Mouse (Mus musculus) adrenal gland, postnatal 10 days (tissue): Measurements from ENCODE around the gene Mettl22. TPM values are rescaled to one million over a fixed set of nuclear protein-coding genes. Genes with fewer than 3 reads are reported as not detected.

Experiments
- DNase-seq: peaks from one replicate; pipeline ENCODE4 v3.0.0; 2021; ENCODE audit warnings: mixed read lengths
- long read RNA-seq, 2 experiments: library from polyadenylated mRNA; stranded (forward); transcript quantifications; one replicate each; pipeline ENCODE4 v2.0.0; 2021
- total RNA-seq, 2 experiments: library from RNA; stranded (reverse); gene quantifications; 2 replicates each; pipeline ENCODE4 v1.2.3; 2021

Mettl22 gene
- 10 to 100 TPM; 16.4 to 33.0 TPM for total RNA-seq
- long read RNA-seq, experiment 1, transcript Mettl22-201 (11 exons, 1,825 nt), result major isoform, 31 of 37 reads
- long read RNA-seq, experiment 1, partial matches to known transcripts, result 4 of 37 reads
- long read RNA-seq, experiment 1, other reads (novel, unspliced or antisense), result 2 of 37 reads
- long read RNA-seq, experiment 2, transcript Mettl22-201 (11 exons, 1,825 nt), result major isoform, 25 of 28 reads
- long read RNA-seq, experiment 2, partial matches to known transcripts, result 2 of 28 reads
- long read RNA-seq, experiment 2, other reads (novel, unspliced or antisense), result 0 of 28 reads

DNA sequence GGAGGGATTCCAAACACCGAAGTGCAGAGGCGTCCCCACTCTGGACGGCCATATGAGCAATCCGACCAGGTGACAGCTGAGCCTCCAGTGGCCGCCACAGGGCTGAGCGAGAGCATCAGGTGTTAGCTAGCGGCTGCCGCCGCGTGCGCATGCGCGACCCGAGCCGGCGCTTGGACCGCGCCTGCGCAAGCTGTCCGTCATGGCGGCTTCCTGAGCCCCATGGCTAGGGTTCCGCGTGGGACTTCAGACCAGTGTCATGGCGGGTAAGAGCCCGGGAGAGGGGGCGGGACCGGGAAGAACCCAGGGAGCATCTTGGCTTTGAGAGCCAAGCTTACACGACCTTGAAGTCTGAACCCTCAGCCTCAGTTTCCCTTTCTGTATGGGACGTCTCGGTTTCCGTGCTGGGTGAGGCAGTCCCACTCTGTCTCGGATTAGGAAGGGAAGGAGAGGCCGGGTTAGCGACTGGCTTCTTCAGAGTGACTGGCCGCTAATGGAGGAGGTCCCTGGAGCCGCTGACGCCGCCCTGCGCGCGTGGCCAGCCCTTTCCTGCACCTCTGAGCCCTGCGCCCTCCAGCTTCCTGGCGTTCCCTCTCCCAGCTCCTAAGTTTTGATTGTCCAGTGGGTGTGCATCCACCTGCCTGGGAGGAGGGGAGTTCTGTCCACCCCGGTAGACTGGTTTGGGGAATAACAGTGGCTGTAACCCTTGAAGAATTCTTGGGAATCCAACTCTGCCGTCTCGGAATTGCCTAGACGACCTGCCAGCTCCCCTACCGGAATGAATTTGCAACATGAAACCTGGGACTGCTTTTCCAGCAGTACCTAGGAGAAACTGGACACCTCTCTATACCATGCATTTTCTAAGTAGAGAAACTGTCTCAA, at the start of gene Mettl22:
Mettl22 (plus strand) TSS at position 186 of the 879 bp plus-strand sequence.
- DNase-seq, result peak; percentile 94

- no peak for DNase-seq
Observed at GRCm38 (mm10) chr16:8420842-8421241, 49.7 kb upstream of the Mettl22 start.

GRCm38 (mm10) chr16:8423626-8424114, 46.9 kb upstream of the Mettl22 start:
- no peak for DNase-seq

GRCm38 (mm10) chr16:8424161-8424970, 46.2 kb upstream of the Mettl22 start:
- DNase-seq, result peak; percentile 14

DNA sequence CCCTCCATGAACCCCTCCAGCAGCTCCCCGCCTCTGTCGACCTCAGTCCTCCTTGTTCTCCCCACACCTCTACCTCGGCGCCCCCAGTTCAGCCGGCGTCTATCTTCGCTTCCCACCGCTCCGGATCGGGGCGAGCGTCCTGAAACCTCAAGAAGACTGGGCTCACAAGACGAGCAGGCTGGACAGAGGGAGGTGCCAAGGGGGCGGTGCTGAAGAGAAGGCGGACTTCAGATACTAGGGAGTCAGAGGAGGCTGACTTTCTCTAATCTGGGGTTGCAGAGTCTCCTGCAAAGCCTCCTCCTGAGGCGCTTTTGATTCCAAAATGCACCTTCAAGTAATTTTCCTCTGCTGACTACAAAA, 45.6 kb upstream of the Mettl22 start, which contains the start of gene Tmem114:
Tmem114 (minus strand) TSS at position 166 of the 360 bp plus-strand sequence.
- peak; percentile 74 for DNase-seq

- no peak for DNase-seq
Observed at GRCm38 (mm10) chr16:8425736-8426135, 44.9 kb upstream of the Mettl22 start.

- DNase-seq, result no peak
Observed at GRCm38 (mm10) chr16:8429531-8429930, 41.1 kb upstream of the Mettl22 start.

DNA sequence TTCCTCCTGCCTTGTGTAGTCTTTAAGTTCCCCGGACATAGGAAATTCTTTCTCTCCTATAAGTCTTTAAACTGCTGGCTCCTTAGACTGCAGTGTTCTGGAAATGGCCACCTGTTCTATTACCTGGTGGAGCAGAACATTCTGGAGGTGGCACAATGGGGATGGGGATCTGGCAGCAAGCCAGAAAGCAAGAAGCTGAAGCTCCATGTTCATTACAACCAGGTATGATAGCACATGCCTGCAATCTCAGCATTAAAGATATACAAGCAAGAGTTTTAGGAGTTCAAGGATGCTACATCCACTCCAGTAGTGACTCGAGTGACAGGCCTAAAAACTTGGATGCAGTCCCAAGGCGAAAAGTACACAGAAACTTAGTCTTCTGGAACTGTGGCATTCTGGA, 38.0 kb upstream of the Mettl22 start:
- no peak for DNase-seq

- no peak for DNase-seq
Observed at GRCm38 (mm10) chr16:8444911-8445310, 25.7 kb upstream of the Mettl22 start.

- DNase-seq, result no peak
Observed at GRCm38 (mm10) chr16:8446256-8446655, 24.3 kb upstream of the Mettl22 start.

DNA sequence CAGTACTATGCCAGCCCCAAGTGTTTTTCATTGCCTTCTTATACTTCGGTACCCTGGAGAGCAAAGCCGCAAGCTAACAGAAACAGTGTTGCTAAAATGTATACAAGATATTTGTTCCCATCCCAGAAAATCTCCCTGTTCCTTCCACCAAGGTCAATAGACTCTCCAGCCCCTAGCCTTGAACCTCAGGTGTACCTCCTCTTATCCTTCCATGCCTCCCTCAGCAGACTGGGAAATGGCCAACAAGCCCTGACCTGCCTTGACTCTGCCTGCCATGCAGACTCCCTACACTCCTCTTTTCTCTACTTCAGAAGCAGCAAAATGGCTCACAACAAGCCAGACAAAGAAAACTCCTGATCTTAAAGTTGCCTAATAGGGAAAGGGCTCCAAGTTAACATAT, 17.3 kb upstream of the Mettl22 start:
- no peak for DNase-seq

- DNase-seq, result no peak
Observed at GRCm38 (mm10) chr16:8455221-8455620, 15.4 kb upstream of the Mettl22 start.

DNA sequence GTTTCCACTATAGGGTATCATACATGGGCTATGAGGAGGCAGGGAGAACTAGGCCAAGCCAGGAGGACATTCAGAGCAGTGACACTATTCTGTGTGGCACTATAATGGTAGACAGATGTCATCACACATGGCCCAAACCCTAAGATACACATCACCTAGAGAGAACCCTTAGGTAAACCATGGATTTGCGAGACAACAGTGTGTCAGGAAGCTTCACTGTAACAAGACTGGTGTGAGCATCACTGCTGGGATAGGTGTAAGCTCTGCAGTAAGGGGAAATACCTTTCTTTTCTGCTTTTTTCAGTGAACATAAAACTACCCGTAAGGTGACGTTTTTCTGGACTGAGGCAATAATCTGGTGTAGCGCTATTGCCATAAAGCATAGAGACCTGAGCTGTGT, 12.2 kb upstream of the Mettl22 start:
- DNase-seq, result no peak

DNA sequence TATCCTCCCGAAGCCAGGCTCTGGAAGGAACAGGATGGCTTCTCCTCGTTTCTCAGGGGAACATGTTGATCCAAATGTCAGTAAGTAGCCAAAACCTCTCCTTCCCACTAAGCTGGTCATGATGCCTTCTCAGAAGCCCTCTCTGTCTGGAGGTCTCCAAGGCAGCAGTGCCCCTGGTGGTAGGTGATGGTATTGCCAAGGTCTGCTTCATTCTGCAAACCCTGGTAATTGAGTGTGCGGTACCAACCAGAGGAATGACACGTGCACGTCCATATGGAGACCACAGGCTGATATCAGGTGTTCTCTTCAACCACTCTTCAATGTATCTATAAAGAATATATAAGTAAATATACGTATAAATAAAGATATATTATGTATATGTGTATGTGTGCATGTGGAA, 11.5 kb upstream of the Mettl22 start:
- DNase-seq, result peak; percentile 73

GRCm38 (mm10) chr16:8470132-8470531, 456 bp upstream of the Mettl22 start:
- DNase-seq, result no peak

- no peak for DNase-seq
Observed at GRCm38 (mm10) chr16:8487396-8488005, 16.9 kb downstream of the Mettl22 start.

DNA sequence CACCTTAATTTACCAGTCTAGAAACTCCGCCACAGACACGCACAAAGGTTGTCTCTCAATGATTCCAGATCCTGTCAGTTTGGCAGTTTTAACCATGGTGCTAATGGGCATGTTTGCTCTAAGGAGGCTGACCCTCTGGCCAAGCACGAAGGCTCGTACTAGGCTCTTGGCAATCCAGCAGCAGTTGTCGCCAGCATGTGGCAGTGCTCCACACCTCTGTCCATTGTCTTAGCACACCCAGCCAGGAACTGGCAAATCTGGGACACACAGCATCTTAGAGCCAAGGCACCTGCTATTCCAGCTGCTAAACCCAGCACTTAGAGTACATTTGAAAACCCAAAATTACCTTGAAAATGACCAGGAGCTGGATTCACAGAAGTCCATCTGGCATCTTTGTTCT, 18.8 kb downstream of the Mettl22 start:
- no peak for DNase-seq

DNA sequence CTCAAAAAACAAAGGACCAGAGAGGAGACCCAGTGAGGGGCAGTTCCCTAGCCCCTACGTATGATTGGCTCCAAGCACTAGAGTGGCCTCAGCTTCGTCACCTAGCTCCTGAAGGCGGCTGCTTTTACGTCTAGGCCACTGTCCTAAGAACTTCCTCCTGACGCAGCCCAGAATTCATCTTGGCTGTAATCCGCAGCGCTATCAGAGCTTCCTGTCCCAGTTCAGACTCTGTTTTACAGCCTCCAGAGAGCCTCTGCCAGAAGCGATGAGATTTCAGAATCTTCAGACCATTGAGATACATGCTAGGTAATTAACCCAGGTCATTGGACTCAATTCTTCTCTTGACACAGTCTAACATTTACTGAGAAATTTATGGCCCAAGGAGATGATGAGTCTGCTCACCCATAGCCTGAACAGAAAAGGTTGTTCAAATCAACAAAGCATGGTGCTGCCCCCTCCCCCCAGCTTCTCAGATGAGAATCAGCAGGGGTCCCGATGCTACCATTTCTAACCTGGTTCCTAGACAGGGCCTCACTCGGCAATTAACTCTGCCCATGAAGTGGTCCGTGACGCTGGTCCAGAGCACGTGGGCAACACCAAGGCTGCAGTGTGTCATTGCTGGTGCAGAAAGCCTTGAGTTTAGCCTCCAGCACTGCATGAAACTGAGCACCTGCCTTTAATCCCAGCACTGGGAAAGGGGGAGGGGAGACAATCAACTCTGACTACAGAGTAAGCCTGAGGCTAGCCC, 21.3 kb downstream of the Mettl22 start:
- peak; percentile 61 for DNase-seq

GRCm38 (mm10) chr16:8494268-8494667, 23.7 kb downstream of the Mettl22 start:
- DNase-seq, result peak; percentile 81

DNA sequence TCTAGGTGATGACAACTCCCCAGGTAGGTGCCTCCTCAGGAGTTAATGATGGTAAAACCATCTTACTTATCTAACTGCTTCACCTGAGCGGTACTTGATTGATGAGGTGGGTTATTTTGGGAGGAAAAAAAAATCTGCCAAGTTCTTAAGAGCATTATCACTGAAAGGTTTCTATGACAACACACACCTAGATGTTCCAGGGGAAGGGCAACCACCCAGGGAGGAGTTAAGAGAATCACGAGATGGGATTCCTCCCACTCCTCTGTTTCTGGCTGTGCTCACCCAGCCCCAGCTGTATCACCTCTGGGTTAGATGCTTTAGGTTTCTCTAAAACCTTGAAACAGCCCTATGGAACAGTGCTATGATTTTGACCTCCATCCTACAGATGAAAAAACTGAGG, 26.4 kb downstream of the Mettl22 start:
- DNase-seq, result no peak

DNA sequence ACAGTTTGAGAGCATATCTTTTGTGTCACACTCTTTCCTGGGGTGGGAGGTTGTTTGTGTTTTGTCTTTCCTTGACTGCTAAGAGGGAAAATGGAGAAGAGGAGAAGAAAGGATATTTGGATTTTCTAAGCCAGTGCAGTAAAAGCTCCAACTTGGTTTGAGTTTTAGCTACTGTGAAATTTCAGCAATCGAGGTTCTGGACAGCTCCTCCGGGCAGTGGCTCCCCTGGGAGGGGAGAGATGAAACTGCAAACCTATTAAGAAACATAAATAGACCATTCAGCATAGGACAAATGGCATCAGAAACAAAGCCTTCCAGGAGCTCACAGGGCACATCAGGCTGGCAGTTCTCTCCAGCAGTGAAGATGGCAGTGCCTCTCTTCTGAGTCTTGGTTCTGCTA, 33.7 kb downstream of the Mettl22 start:
- peak; percentile 59 for DNase-seq
